Mouse (Mus musculus) liver, embryonic 11.5 days (tissue): ENCODE measurements around the gene Atp6v0a1. TPM values are rescaled to one million over a fixed set of nuclear protein-coding genes. Genes with fewer than 3 reads are reported as not detected.

Experiments used
- ATAC-seq: fragments of 200-750 bp; cut with Nextera tagmentation; replicated peaks from 2 replicates; pipeline ENCODE4 v1.8.0; 2017; ENCODE audit warnings: moderate number of reproducible peaks, mild to moderate bottlenecking, moderate TSS enrichment, moderate library complexity; ENCODE audit not compliant: low FRiP score
- DNase-seq: peaks from one replicate; pipeline ENCODE4 v3.0.0-alpha.2; 2017; ENCODE audit warnings: low spot score
- H3K27ac ChIP-seq: fragments of 300-500 bp; sonication (generic); 2 replicates; pipeline ENCODE4 v1.5.1; 2014; ENCODE audit warnings: mild to moderate bottlenecking, low read depth, low read length, control low read depth
- H3K27me3 ChIP-seq: fragments of 300-500 bp; sonication (generic); replicated peaks from 2 replicates; pipeline ENCODE4 v1.6.1; 2014; ENCODE audit warnings: low read length, mixed read lengths; ENCODE audit not compliant: control insufficient read depth, insufficient read depth
- H3K36me3 ChIP-seq: fragments of 300-500 bp; sonication (generic); 2 replicates; pipeline ENCODE4 v1.6.1; 2014; ENCODE audit warnings: mild to moderate bottlenecking, low read length, moderate library complexity, mixed read lengths; ENCODE audit not compliant: control insufficient read depth, insufficient read depth
- H3K4me1 ChIP-seq: fragments of 300-500 bp; sonication (generic); replicated peaks from 2 replicates; pipeline ENCODE4 v1.6.1; 2014; ENCODE audit warnings: low read length, mixed read lengths; ENCODE audit not compliant: control insufficient read depth, insufficient read depth
- H3K4me2 ChIP-seq: fragments of 300-500 bp; sonication (generic); 2 replicates; pipeline ENCODE4 v1.6.1; 2014; ENCODE audit warnings: mild to moderate bottlenecking, control low read depth, moderate library complexity
- H3K4me3 ChIP-seq: fragments of 300-500 bp; sonication (generic); 2 replicates; pipeline ENCODE4 v1.5.1; 2014; ENCODE audit warnings: low read depth, low read length, control low read depth
- H3K9ac ChIP-seq: fragments of 300-500 bp; sonication (generic); 2 replicates; pipeline ENCODE4 v1.6.1; 2014; ENCODE audit warnings: low read depth, low read length, control low read depth
- H3K9me3 ChIP-seq: fragments of 300-500 bp; sonication (generic); 2 replicates; pipeline ENCODE4 v1.6.1; 2016; ENCODE audit warnings: low read length, inconsistent platforms, mixed read lengths; ENCODE audit not compliant: control insufficient read depth
- WGBS: fragments of 180-500 bp; shearing (Covaris S2); extraction: QIAGEN DNeasy Blood & Tissue Kit; methylation state at CpG from one replicate; pipeline ENCODE4 v1.1.7; 2014; 5-methylcytosine and 5-hydroxymethylcytosine counted together
- polyA plus RNA-seq: library from polyadenylated mRNA; unstranded; fragments of >200 nt; fragmentation: Nextera tagmentation; extraction: Ambion mirVana; gene quantifications from 2 replicates; pipeline ENCODE4 v1.2.1, GENCODE M21; 2014

Gene Atp6v0a1
- polyA plus RNA-seq, 1 experiment from 2014 or later = 60.0 TPM

DNA sequence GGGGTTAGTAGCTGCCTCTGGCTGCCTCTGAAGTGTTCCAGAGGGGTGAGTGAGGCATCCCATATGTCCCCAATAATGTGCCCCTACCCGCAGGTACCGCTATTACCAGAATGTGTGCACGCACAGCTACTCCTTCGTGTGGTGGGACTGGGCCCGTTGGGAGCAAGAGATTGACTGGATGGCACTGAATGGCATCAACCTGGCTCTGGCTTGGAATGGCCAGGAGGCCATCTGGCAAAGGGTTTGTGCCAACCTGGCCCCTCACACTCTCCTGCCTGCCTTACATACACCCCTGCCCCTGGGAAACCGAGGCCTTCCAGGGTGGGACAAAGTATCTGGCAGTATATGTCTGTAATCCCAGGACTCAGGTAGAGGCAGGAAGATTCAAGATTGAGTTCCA, 61.7 kb downstream of the Atp6v0a1 start:
- peak overlapping the region; percentile 82; the same call in 1 of the 2 replicates for H3K4me3 ChIP-seq
- H3K9ac ChIP-seq = no peak overlapping the region
- H3K4me2 ChIP-seq = peak overlapping the region; percentile 100; the same call in 1 of the 2 replicates
- H3K9me3 ChIP-seq = no peaks in the 10 kb centered on the region
- H3K4me1 ChIP-seq = peaks cover 12% of the 10 kb centered on the region
- no peaks in the 10 kb centered on the region for H3K36me3 ChIP-seq
- H3K27me3 ChIP-seq = peaks cover 13% of the 10 kb centered on the region
- no peak for DNase-seq
- no peak for ATAC-seq
- WGBS = 73% methylated on average over 6 of the region's 6 CpGs
- no peak overlapping the region for H3K27ac ChIP-seq

DNA sequence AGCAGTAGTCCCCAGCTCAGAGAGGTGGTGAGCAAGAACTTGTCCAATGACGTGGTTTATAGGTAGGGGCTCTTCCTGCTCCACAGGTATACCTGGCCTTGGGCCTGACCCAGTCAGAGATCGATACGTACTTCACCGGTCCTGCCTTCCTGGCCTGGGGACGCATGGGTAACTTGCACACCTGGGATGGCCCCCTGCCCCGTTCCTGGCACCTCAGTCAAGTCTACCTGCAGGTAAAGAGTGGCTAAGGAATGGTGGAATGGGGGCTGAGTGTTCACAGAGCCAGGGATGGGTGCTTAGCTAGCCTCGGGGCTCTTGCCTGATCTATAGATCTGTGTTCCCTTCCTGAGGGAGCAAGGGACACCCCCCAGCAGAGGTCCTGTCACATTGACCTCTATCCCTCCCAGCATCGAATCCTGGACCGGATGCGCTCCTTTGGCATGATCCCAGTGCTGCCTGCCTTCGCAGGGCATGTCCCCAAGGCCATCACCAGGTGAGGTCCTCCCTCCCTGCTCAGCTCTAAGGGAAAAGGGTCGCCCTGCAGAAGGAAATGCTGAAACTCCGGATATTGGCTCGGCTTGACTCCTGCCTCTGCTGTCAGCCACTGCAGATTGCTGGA, 62.7 kb downstream of the Atp6v0a1 start:
- Histone ChIP-seq H3K27ac (no peak overlapping the region), H3K36me3 (no peaks in the 10 kb centered on the region), H3K4me2 (no peak overlapping the region), H3K27me3 (peaks cover 17% of the 10 kb centered on the region), H3K4me3 (no peak overlapping the region), H3K9me3 (no peaks in the 10 kb centered on the region), H3K9ac (no peak overlapping the region), H3K4me1 (peaks cover 5% of the 10 kb centered on the region)
- ATAC-seq (no peak), DNase-seq (no peak)
- WGBS = 65% methylated on average over 14 of the region's 14 CpGs

DNA sequence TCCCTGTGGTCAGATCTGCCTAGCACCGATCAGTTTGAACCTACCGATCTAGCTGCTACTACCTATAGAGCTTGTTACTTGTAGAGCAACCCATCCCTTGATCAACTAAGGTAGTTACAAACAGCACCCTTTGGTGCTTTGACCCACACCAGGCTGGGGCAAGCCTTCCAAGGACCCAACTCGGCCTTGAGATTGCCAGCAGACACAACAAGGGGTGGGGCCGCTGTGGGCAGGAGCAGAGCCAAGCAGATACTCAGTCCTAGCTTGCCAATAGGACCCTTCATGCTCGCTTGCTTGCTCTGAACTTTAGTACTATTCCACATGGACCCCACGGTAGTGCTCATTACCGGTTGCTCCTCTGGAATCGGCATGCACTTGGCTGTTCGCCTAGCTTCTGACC, 68.9 kb downstream of the Atp6v0a1 start, which contains the start of gene Hsd17b1:
Gene Hsd17b1 (plus strand): TSS at position 291 of the 400 bp plus-strand sequence.
- whole genome bisulfite sequencing = 76% methylated on average over 9 of the region's 9 CpGs
- Histone ChIP-seq H3K4me3 (no peak within 1 kb of the TSS), H3K4me1 (peaks cover 5% of the 10 kb centered on the region), H3K9me3 (no peaks in the 10 kb centered on the region), H3K36me3 (no peaks in the 10 kb centered on the region), H3K27me3 (peaks cover 46% of the 10 kb centered on the region), H3K9ac (no peak within 1 kb of the TSS), H3K4me2 (peak within 1 kb of the TSS; percentile 48; the same call in 1 of the 2 replicates), H3K27ac (no peak within 1 kb of the TSS)
- ATAC-seq = no peak
- DNase-seq = no peak

DNA sequence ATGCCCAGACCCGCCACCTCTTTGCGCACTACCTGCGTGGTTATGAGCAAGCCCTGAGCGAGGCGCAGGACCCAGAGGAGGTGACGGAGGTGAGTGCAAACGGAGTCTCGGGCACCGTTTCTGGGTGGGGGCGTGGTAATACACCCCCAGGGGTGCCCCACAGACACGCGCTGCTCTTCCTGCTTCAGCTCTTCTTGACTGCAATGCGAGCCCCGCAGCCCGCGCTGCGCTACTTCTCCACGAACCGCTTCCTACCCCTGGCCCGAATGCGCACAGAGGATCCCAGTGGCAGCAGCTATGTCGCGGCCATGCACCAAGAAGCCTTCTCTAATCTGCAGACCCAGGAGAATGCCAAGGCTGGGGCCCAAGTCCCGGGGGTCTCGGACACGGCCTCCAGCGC, 70.5 kb downstream of the Atp6v0a1 start:
- DNase-seq (no peak), ATAC-seq (no peak)
- peaks cover 46% of the 10 kb centered on the region for H3K27me3 ChIP-seq
- peak overlapping the region; percentile 48 for H3K4me2 ChIP-seq
- WGBS = 5% methylated on average over 27 of the region's 27 CpGs
- no peaks in the 10 kb centered on the region; the same call in 1 of the 2 replicates for H3K36me3 ChIP-seq
- peak overlapping the region; percentile 28 for H3K4me3 ChIP-seq
- H3K9me3 ChIP-seq = no peaks in the 10 kb centered on the region
- peaks cover 14% of the 10 kb centered on the region for H3K4me1 ChIP-seq
- no peak overlapping the region for H3K27ac ChIP-seq
- no peak overlapping the region for H3K9ac ChIP-seq

DNA sequence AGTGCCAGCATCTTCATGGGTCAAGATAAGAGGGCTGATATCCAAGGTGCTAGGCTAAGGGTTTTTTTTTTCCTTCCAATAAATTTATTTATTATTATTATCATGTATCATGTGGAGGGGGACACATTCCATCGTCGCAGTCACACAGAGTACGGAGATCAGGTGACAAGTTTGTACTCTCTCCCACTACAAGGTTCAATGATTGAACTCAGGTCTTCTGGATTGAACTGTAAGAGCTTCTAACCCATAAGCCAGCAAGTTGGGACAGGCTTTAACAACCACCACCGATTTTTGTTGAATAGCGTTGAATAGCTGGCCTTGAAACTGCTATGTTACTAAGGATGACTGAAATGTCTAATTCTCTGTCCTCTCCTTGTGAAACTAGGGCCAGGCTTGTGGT, 71.2 kb downstream of the Atp6v0a1 start:
- 76% methylated on average over 5 of the region's 5 CpGs for WGBS
- Histone ChIP-seq H3K9me3 (no peaks in the 10 kb centered on the region), H3K36me3 (peaks cover 2% of the 10 kb centered on the region; the same call in 1 of the 2 replicates), H3K27me3 (peaks cover 46% of the 10 kb centered on the region), H3K4me1 (peaks cover 17% of the 10 kb centered on the region), H3K9ac (no peak overlapping the region), H3K4me3 (no peak overlapping the region), H3K4me2 (no peak overlapping the region), H3K27ac (no peak overlapping the region)
- DNase-seq (no peak), ATAC-seq (no peak)

DNA sequence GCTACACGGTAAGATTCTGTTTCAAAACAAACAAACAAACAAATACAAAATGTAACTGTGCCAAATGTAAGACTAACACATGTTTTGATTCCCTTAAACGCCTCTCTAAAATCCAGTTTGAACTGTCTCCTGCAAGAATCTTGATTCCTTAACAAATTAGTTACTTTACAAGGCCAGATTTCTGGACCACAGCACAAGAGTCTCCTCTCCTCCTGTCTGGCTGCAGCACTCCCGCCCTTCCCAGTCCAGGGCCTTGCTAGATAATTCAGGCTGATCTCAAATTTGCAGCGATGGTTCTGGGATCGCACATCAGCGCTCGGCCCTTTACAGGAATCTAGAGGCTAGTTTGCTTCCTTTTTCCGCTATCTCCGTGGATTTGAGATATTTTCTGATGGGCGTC, 72.4 kb downstream of the Atp6v0a1 start:
- Histone ChIP-seq H3K4me2 (peak overlapping the region; percentile 74), H3K4me1 (peaks cover 26% of the 10 kb centered on the region), H3K4me3 (peak overlapping the region; percentile 64), H3K9ac (peak overlapping the region; percentile 58), H3K36me3 (peaks cover 2% of the 10 kb centered on the region; the same call in 1 of the 2 replicates), H3K9me3 (no peaks in the 10 kb centered on the region), H3K27ac (peak overlapping the region; percentile 26; the same call in 1 of the 2 replicates), H3K27me3 (peaks cover 45% of the 10 kb centered on the region)
- ATAC-seq (no peak), DNase-seq (no peak)
- WGBS = 10% methylated on average over 10 of the region's 10 CpGs

DNA sequence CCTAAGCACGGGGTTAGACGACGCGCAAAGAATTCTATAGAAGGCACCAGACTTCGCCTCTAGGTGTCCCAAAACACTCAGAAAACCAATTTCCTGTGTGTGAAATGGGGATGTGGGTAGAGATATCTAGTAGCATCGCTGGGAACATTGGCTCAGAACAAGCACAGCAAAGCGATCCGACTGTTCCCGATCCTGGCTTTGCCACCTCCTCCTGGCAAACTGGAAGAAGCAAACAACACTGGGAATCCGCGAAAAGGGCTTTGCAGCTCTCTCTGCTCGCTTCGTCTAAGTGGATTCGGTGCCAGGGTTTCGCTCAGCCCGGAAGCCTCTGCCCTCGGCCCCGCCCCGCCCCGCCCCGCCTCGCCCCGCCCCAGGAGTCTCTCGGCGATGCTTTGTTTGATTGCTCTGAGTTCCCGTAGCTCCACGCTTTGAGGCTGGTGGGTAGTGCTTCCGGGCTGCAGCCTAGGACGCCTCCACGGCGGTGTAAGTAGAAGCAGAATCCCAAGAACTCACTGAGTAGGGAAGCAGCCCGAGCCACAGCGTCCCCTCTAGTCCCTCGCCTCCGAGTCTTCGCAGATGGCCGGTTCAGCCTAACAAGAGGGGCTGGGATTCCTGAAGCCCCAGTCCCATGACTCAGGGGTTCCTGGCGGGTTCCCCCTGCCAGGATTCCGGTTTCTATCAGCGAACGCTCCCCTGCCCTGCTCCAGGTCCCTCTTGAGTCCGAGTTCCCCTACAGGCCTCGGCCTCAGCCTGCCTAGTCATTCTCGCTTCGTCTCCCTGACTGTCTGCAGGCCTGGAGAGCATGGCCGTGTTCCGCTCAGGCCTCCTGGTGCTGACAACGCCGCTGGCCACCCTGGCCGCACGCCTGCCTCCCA, 73.2 kb downstream of the Atp6v0a1 start, which contains the start of gene Coasy:
Gene Coasy (plus strand): TSS at position 358 of the 875 bp plus-strand sequence.
- under 1% methylated on average over 51 of the region's 51 CpGs for WGBS
- no peaks in the 10 kb centered on the region for H3K9me3 ChIP-seq
- peak within 1 kb of the TSS; percentile 64 for H3K4me3 ChIP-seq
- peaks cover 29% of the 10 kb centered on the region for H3K4me1 ChIP-seq
- H3K4me2 ChIP-seq = peak within 1 kb of the TSS; percentile 74
- ATAC-seq (peak; percentile 88), DNase-seq (peak; percentile 94)
- peak within 1 kb of the TSS; percentile 71 for H3K9ac ChIP-seq
- peaks cover 2% of the 10 kb centered on the region for H3K36me3 ChIP-seq
- H3K27me3 ChIP-seq = peaks cover 37% of the 10 kb centered on the region
- peak within 1 kb of the TSS; percentile 62 for H3K27ac ChIP-seq

DNA sequence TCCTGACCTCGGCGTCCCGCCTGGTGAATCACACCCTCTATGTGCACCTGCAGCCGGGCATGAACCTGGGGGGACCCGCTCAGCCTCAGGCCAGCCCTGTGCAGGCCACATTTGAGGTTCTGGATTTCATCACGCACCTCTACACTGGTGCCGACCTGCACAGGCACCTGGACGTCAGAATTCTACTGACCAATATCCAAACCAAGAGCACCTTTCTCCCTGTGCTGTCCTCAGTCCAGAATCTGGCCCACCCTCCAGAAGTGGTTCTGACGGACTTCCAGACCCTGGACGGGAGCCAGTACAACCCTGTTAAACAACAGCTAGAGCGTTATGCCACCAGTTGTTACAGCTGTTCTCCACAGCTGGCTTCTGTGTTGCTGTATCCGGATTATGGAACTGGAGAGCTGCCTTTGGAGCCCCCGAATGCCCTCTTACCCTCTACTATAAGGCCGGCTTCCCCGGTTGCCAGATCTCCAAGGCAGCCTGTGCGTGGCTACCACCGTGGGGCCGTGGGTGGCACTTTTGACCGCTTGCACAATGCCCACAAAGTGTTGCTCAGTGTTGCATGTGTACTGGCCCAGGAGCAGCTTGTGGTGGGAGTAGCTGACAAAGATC, 73.9 kb downstream of the Atp6v0a1 start:
- Histone ChIP-seq H3K4me2 (peak overlapping the region; percentile 74), H3K4me3 (peak overlapping the region; percentile 64), H3K4me1 (peaks cover 37% of the 10 kb centered on the region), H3K36me3 (peaks cover 2% of the 10 kb centered on the region), H3K9ac (peak overlapping the region; percentile 71), H3K27me3 (peaks cover 30% of the 10 kb centered on the region), H3K27ac (peak overlapping the region; percentile 62), H3K9me3 (no peaks in the 10 kb centered on the region)
- no peak for DNase-seq
- no peak for ATAC-seq
- WGBS = 37% methylated on average over 19 of the region's 19 CpGs
